26 mouse cellular contexts compared by ENCODE assay signal in genomic region chr13:59368550-59369449, GRCm38 (mm10).
DNase-seq lines count a peak whose midpoint lies in the region; ATAC-seq and TF ChIP-seq lines count a peak whose summit lies in the region.
"Had no signal": no experiment of that assay in that cellular context is flagged by ENCODE, and none has a peak within 500 bp of the region (broad histone marks: within the 10 kb centered on the region; RNA-seq: fewer than 3 reads in every experiment).

No protein-coding gene starts in this region.

- no peak overlapping the region for H3K4me3 ChIP-seq in hindbrain, embryonic 10.5 days
- no peak overlapping the region for H3K4me3 ChIP-seq in hindbrain, embryonic 11.5 days (ENCODE audit: low read depth, low read length)
- no peak overlapping the region for H3K4me3 ChIP-seq in lung, embryonic 14.5 days (ENCODE audit: low read depth, low read length)
- no peak overlapping the region for H3K4me3 ChIP-seq in midbrain, embryonic 11.5 days (ENCODE audit: low read depth, low read length)
- H3K4me3 ChIP-seq in midbrain, embryonic 13.5 days (replicated peaks): no peak overlapping the region
- H3K4me3 ChIP-seq: forebrain, embryonic 10.5 days; forebrain, embryonic 13.5 days; heart, adult 2 months; heart, embryonic 10.5 days; heart, embryonic 13.5 days; hindbrain, embryonic 13.5 days had no signal

- H3K27ac ChIP-seq in hindbrain, embryonic 10.5 days: 0 out of 2 replicates have a peak overlapping the region, but pooled peaks have one; percentile 8
- H3K27ac ChIP-seq in hindbrain, embryonic 11.5 days (ENCODE audit: low read depth, low read length): no peak overlapping the region
- peak overlapping the region; percentile 16; the same call in 1 of the 2 replicates for H3K27ac ChIP-seq in lung, embryonic 14.5 days (ENCODE audit: low read depth)
- no peak overlapping the region for H3K27ac ChIP-seq in midbrain, embryonic 11.5 days (ENCODE audit: low read depth, low read length)
- no peak overlapping the region for H3K27ac ChIP-seq in midbrain, embryonic 13.5 days
- H3K27ac ChIP-seq: forebrain, embryonic 10.5 days; forebrain, embryonic 13.5 days; heart, embryonic 10.5 days; heart, embryonic 13.5 days; hindbrain, embryonic 13.5 days had no signal

- no peak overlapping the region for H3K9ac ChIP-seq in hindbrain, embryonic 11.5 days (ENCODE audit: low read depth, low read length)
- no peak overlapping the region for H3K9ac ChIP-seq in lung, embryonic 14.5 days
- H3K9ac ChIP-seq in midbrain, embryonic 11.5 days (ENCODE audit: low read length): no peak overlapping the region
- H3K9ac ChIP-seq in midbrain, embryonic 13.5 days (replicated peaks): no peak overlapping the region
- H3K9ac ChIP-seq: forebrain, embryonic 13.5 days; heart, embryonic 13.5 days; hindbrain, embryonic 13.5 days had no signal

- DNase-seq in hindbrain, embryonic 10.5 days (ENCODE audit: low spot score): no peak
- DNase-seq in hindbrain, embryonic 11.5 days (ENCODE audit: low spot score): no peak
- DNase-seq in lung, embryonic 14.5 days: peak; percentile 76
- no peak for DNase-seq in lung, postnatal 14 days
- peak; percentile 71 for DNase-seq in midbrain, embryonic 11.5 days (ENCODE audit: low spot score, missing footprints)
- DNase-seq: adrenal gland, adult 8-10 months; adrenal gland, postnatal 25 days; cerebellum, adult 11-12 months; cerebellum, adult 8-10 months; cerebellum, postnatal 10 days; cerebellum, postnatal 36 days; embryo, embryonic 11 days; gastrocnemius, postnatal 10 days; gastrocnemius, postnatal 36 days; heart, adult 2 months; heart, postnatal 14 days; heart, postnatal 4 days had no signal

- ATAC-seq in hindbrain, embryonic 11.5 days (ENCODE audit: low FRiP score): no peak
- ATAC-seq in lung, embryonic 14.5 days (ENCODE audit: insufficient read depth): peak; percentile 91
- ATAC-seq in midbrain, embryonic 11.5 days (ENCODE audit: low FRiP score): no peak
- ATAC-seq in midbrain, embryonic 13.5 days: no peak
- ATAC-seq: activated CD4-positive, CD25-positive, alpha-beta regulatory T cell, adult 4 months; forebrain, embryonic 13.5 days; forebrain, embryonic 16.5 days; hindbrain, embryonic 16.5 days had no signal

- 87% methylated on average over 13 of the region's 13 CpGs for WGBS in hindbrain, embryonic 10.5 days
- WGBS in hindbrain, embryonic 11.5 days: 83% methylated on average over 13 of the region's 13 CpGs
- 46% methylated on average over 13 of the region's 13 CpGs for WGBS in lung, embryonic 14.5 days
- WGBS in midbrain, embryonic 11.5 days: 85% methylated on average over 13 of the region's 13 CpGs
- WGBS in midbrain, embryonic 13.5 days: 86% methylated on average over 13 of the region's 13 CpGs

- H3K4me2 ChIP-seq in hindbrain, embryonic 11.5 days (replicated peaks; ENCODE audit: low read depth, low read length): no peak overlapping the region
- H3K4me2 ChIP-seq in lung, embryonic 14.5 days: no peak overlapping the region
- H3K4me2 ChIP-seq in midbrain, embryonic 11.5 days: no peak overlapping the region
- no peak overlapping the region for H3K4me2 ChIP-seq in midbrain, embryonic 13.5 days (replicated peaks)
- H3K4me2 ChIP-seq: forebrain, embryonic 13.5 days; heart, embryonic 13.5 days; hindbrain, embryonic 13.5 days had no signal

- H3K9me3 ChIP-seq in hindbrain, embryonic 10.5 days: no peaks in the 10 kb centered on the region
- no peaks in the 10 kb centered on the region for H3K9me3 ChIP-seq in hindbrain, embryonic 11.5 days (ENCODE audit: control insufficient read depth, low read length)
- no peaks in the 10 kb centered on the region for H3K9me3 ChIP-seq in lung, embryonic 14.5 days (ENCODE audit: low read depth, low read length)
- H3K9me3 ChIP-seq in midbrain, embryonic 11.5 days (ENCODE audit: control insufficient read depth, low read length): no peaks in the 10 kb centered on the region
- no peaks in the 10 kb centered on the region for H3K9me3 ChIP-seq in midbrain, embryonic 13.5 days
- H3K9me3 ChIP-seq: forebrain, embryonic 10.5 days; forebrain, embryonic 13.5 days; heart, embryonic 10.5 days; heart, embryonic 13.5 days; hindbrain, embryonic 13.5 days had no signal

- no peaks in the 10 kb centered on the region for H3K36me3 ChIP-seq in hindbrain, embryonic 10.5 days
- no peaks in the 10 kb centered on the region for H3K36me3 ChIP-seq in hindbrain, embryonic 11.5 days (ENCODE audit: control insufficient read depth, insufficient read depth, low read length)
- H3K36me3 ChIP-seq in lung, embryonic 14.5 days (ENCODE audit: insufficient read depth): no peaks in the 10 kb centered on the region
- H3K36me3 ChIP-seq in midbrain, embryonic 11.5 days (ENCODE audit: control insufficient read depth, insufficient read depth, low read length): no peaks in the 10 kb centered on the region
- H3K36me3 ChIP-seq in midbrain, embryonic 13.5 days: no peaks in the 10 kb centered on the region
- H3K36me3 ChIP-seq: forebrain, embryonic 10.5 days; heart, embryonic 10.5 days; heart, embryonic 13.5 days; hindbrain, embryonic 13.5 days had no signal

- no peak for TF ChIP-seq CTCF in lung, embryonic 14.5 days (IDR thresholded peaks at IDR 0.05; ENCODE audit: low read depth)

- no peaks in the 10 kb centered on the region for H3K27me3 ChIP-seq in hindbrain, embryonic 10.5 days (ENCODE audit: insufficient read depth, poor library complexity, severe bottlenecking)
- H3K27me3 ChIP-seq in hindbrain, embryonic 11.5 days (ENCODE audit: control insufficient read depth, insufficient read depth, low read length): no peaks in the 10 kb centered on the region
- no peaks in the 10 kb centered on the region for H3K27me3 ChIP-seq in lung, embryonic 14.5 days (ENCODE audit: insufficient read depth, low read length)
- H3K27me3 ChIP-seq in midbrain, embryonic 11.5 days (ENCODE audit: control insufficient read depth, insufficient read depth, low read length): no peaks in the 10 kb centered on the region
- H3K27me3 ChIP-seq in midbrain, embryonic 13.5 days: no peaks in the 10 kb centered on the region
- H3K27me3 ChIP-seq: forebrain, embryonic 13.5 days; heart, embryonic 13.5 days; hindbrain, embryonic 13.5 days had no signal

- H3K4me1 ChIP-seq in hindbrain, embryonic 10.5 days (replicated peaks): 0 out of 2 replicates have a peak, but pooled peaks cover 8% of the 10 kb centered on the region
- no peaks in the 10 kb centered on the region for H3K4me1 ChIP-seq in hindbrain, embryonic 11.5 days (replicated peaks; ENCODE audit: control insufficient read depth, insufficient read depth, low read length)
- H3K4me1 ChIP-seq in lung, embryonic 14.5 days (ENCODE audit: insufficient read depth): no peaks in the 10 kb centered on the region
- H3K4me1 ChIP-seq in midbrain, embryonic 11.5 days (ENCODE audit: control insufficient read depth, insufficient read depth, low read length): no peaks in the 10 kb centered on the region
- H3K4me1 ChIP-seq in midbrain, embryonic 13.5 days (replicated peaks): no peaks in the 10 kb centered on the region
- H3K4me1 ChIP-seq: forebrain, embryonic 13.5 days; hindbrain, embryonic 13.5 days had no signal

Comparison
In these comparisons a context has a peak if more than half of its experiments do, and no peak if none do; other contexts are left out.
1. DNase-seq: peak in lung, embryonic 14.5 days (single experiment) and midbrain, embryonic 11.5 days (single experiment); none in hindbrain, embryonic 10.5 days (single experiment), hindbrain, embryonic 11.5 days (single experiment) and lung, postnatal 14 days (single experiment).
2. H3K27ac ChIP-seq: peak in hindbrain, embryonic 10.5 days (single experiment) and lung, embryonic 14.5 days (single experiment); none in hindbrain, embryonic 11.5 days (single experiment), midbrain, embryonic 11.5 days (single experiment) and midbrain, embryonic 13.5 days (single experiment).